Mouse (Mus musculus) thymus, postnatal 0 days (tissue): ENCODE results near the gene Diras1. TPM values are rescaled to one million over a fixed set of nuclear protein-coding genes. Genes with fewer than 3 reads are reported as not detected.

Experiments
- DNase-seq: peaks from one replicate; pipeline ENCODE4 v3.0.0-alpha.2; 2015; ENCODE audit warnings: low spot score
- polyA plus RNA-seq: library from polyadenylated mRNA; unstranded; fragments of >200 nt; fragmentation: Nextera tagmentation; extraction: Ambion mirVana; gene quantifications from 2 replicates; pipeline ENCODE4 v1.2.1, GENCODE M21; 2015

Gene Diras1
- polyA plus RNA-seq, 1 experiment from 2014 or later, result 0.04 TPM

- no peak for DNase-seq
Measured at GRCm38 (mm10) chr10:80972071-80972987, 53.1 kb downstream of the Diras1 start.

DNA sequence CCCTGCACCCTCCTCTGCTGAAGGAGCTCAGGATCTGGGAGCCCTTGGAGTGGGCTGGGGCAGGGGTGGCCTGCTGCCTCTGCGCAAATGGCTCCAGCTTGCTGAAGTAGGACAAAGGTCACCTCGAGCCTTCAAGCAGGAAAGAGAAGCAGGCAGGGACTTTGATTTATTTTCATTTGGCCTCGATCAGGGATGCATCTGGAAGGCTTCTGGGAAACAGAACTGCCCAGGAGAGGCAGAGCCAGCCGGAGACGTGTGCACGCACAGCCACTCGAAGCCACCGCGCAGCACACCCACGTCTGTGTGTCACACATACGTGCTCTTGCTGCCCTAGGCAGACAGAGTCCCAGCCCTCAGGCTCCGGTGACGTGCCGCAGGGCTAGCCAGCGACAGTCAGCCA lies 53.9 kb downstream of the Diras1 start:
- DNase-seq, result no peak

- no peak for DNase-seq
Measured at GRCm38 (mm10) chr10:80970159-80970558, 55.3 kb downstream of the Diras1 start.

Other genes with a start within 250 kb of the Diras1 start
- 62.7 and 80.3 TPM in 2 replicates for gene Sf3a2, start 227.5 kb downstream of the Diras1 start, polyA plus RNA-seq
- gene Plekhj1, start 227.0 kb downstream of the Diras1 start, polyA plus RNA-seq, result 137 and 140 TPM in 2 replicates
- 0.08 TPM in 2 replicates for gene Amh, start 220.4 kb downstream of the Diras1 start, polyA plus RNA-seq
- 0.15 and 0.29 TPM in 2 replicates for gene Jsrp1, start 212.2 kb downstream of the Diras1 start, polyA plus RNA-seq
- gene Oaz1, start 199.0 kb downstream of the Diras1 start, polyA plus RNA-seq, result 2,037 and 2,048 TPM in 2 replicates
- gene Lingo3, start 181.6 kb downstream of the Diras1 start, polyA plus RNA-seq, result 0.06 and 0.18 TPM in 2 replicates
- 338 and 340 TPM in 2 replicates for gene Lsm7, start 170.5 kb downstream of the Diras1 start, polyA plus RNA-seq
- gene Sppl2b, start 170.4 kb downstream of the Diras1 start, polyA plus RNA-seq, result 26.8 and 27.7 TPM in 2 replicates
- 0.08 and 0.09 TPM in 2 replicates for gene Tmprss9, start 153.8 kb downstream of the Diras1 start, polyA plus RNA-seq
- 337 and 351 TPM in 2 replicates for gene Timm13, start 124.7 kb downstream of the Diras1 start, polyA plus RNA-seq
- gene Lmnb2, start 107.4 kb downstream of the Diras1 start, polyA plus RNA-seq, result 28.0 and 28.5 TPM in 2 replicates
- gene Gadd45b, start 95.6 kb downstream of the Diras1 start, polyA plus RNA-seq, result 19.0 and 21.7 TPM in 2 replicates
- gene Gng7, start 10.7 kb downstream of the Diras1 start, polyA plus RNA-seq, result 1.5 and 1.8 TPM in 2 replicates
- gene Slc39a3, start 11.8 kb upstream of the Diras1 start, polyA plus RNA-seq, result 16.0 and 16.8 TPM in 2 replicates
- gene Sgta, start 34.5 kb upstream of the Diras1 start, polyA plus RNA-seq, result 120 and 127 TPM in 2 replicates
- gene Thop1, start 44.4 kb upstream of the Diras1 start, polyA plus RNA-seq, result 20.1 and 25.8 TPM in 2 replicates
- gene Creb3l3, start 73.2 kb upstream of the Diras1 start, polyA plus RNA-seq, result 0.24 and 0.53 TPM in 2 replicates
- gene Map2k2, start 80.3 kb upstream of the Diras1 start, polyA plus RNA-seq, result 142 and 150 TPM in 2 replicates
- gene Zbtb7a, start 109.6 kb upstream of the Diras1 start, polyA plus RNA-seq, result 34.5 and 44.9 TPM in 2 replicates
- 37.3 and 39.0 TPM in 2 replicates for gene Pias4, start 142.3 kb upstream of the Diras1 start, polyA plus RNA-seq
- 612 and 638 TPM in 2 replicates for gene Eef2, start 151.0 kb upstream of the Diras1 start, polyA plus RNA-seq
- 47.8 and 54.1 TPM in 2 replicates for gene Dapk3, start 157.3 kb upstream of the Diras1 start, polyA plus RNA-seq
- gene 4930442H23Rik, start 158.2 kb upstream of the Diras1 start, polyA plus RNA-seq, result not detected in 2 replicates
- 0.08 TPM in 1 of 2 replicates, not detected in the other for gene Nmrk2, start 176.4 kb upstream of the Diras1 start, polyA plus RNA-seq
- gene Atcay, start 205.2 kb upstream of the Diras1 start, polyA plus RNA-seq, result 0.62 and 0.70 TPM in 2 replicates
- gene Zfr2, start 207.5 kb upstream of the Diras1 start, polyA plus RNA-seq, result 0.81 and 1.7 TPM in 2 replicates
- 17.7 and 19.3 TPM in 2 replicates for gene Matk, start 227.3 kb upstream of the Diras1 start, polyA plus RNA-seq
- 216 and 225 TPM in 2 replicates for gene Mrpl54, start 241.3 kb upstream of the Diras1 start, polyA plus RNA-seq
- 34.8 and 38.7 TPM in 2 replicates for gene Apba3, start 241.3 kb upstream of the Diras1 start, polyA plus RNA-seq